Mouse (Mus musculus) brain, embryonic 14.5 days (tissue): Measurements from ENCODE around the gene E2f7. TPM values are rescaled to one million over a fixed set of nuclear protein-coding genes. Genes with fewer than 3 reads are reported as not detected.
A peak's percentile ranks its signal among the peaks of the same experiment; 100 is the strongest.

ENCODE experiments used
- DNase-seq: peaks from one replicate; pipeline ENCODE4 v3.0.0-alpha.2; 2011; ENCODE audit warnings: low read depth
- CTCF ChIP-seq: fragments of 200-500 bp; IDR thresholded peaks from 2 replicates; pipeline ENCODE4 v1.5.1; 2012; ENCODE audit warnings: inconsistent platforms, mild to moderate bottlenecking, moderate library complexity, borderline replicate concordance; ENCODE audit not compliant: insufficient read depth, insufficient read length; ENCODE audit errors: extremely low read depth
- POLR2A ChIP-seq: fragments of 200-500 bp; IDR thresholded peaks from 2 replicates; pipeline ENCODE4 v1.6.1; 2012; ENCODE audit warnings: mild to moderate bottlenecking, inconsistent platforms, borderline replicate concordance; ENCODE audit not compliant: poor library complexity, insufficient read depth, insufficient read length, severe bottlenecking; ENCODE audit errors: extremely low read depth
- polyA plus RNA-seq: library from polyadenylated mRNA; depleted of rRNA; stranded (reverse); fragments of >200 nt; gene quantifications from 2 replicates; pipeline ENCODE4 v1.2.3, GENCODE M21; 2012

E2f7 gene
- polyA plus RNA-seq, 1 experiment: 4.5 TPM

DNA sequence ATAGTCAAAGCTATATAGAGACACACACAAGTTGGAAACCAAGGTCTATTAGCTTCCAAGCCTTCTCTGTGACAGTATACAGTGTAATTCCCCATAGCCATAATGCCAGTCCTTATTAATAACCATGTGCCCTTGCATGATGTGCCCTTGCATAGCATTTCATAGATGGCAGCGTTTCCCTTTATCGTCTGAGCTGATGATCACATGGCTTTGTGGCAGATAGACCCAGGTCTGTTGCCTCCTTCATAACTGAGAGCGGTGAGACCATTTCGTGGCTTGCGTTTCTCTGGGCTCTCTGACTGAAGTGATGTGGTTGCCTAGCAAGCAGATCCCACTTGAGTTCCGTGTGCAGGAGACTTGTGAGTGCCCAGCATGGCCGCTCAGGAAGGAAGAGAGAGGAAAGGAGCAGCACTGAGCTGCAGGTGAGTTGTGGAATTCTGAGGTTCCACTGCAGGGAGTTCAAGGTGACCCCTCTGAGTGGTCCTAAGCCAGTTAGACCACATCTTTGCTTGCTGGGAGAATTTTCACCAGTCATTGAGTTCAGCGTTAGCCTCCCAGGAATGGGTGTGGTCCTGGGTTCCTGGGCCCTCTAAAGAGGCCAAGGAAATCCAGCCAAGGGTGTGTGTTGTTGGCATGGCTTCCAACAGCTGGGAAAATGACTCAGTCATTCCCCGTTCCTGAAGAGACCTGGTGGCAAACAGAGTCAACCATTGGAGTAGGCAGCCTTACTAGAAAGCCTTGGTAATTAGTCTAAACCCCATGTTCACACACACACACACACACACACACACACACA is 4.5 kb downstream of the E2f7 start:
- DNase-seq: no peak
- no peak for TF ChIP-seq POLR2A
- no peak for TF ChIP-seq CTCF

GRCm38 (mm10) chr10:110752849-110753248 is 7.6 kb downstream of the E2f7 start:
- no peak for DNase-seq
- no peak for TF ChIP-seq CTCF
- TF ChIP-seq POLR2A: no peak

DNA sequence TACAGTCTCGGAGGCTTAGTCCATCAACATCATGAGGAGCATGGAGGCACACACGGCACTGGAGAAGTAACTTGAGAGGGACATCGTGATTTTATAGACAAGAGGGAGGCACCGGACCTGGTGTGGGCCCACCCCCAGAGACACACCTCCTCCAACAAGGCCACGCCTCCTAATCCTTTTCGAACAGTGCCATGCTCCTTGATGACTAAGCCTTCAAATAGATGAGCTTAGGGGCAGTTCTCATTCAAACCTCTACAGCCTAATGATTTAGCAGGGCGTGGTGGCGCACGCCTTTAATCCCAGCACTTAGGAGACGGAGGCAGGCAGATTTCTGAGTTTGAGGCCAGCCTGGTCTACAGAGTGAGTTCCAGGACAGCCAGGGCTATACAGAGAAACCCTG is 10.3 kb downstream of the E2f7 start:
- TF ChIP-seq POLR2A (no peak), CTCF (no peak)
- no peak for DNase-seq

DNA sequence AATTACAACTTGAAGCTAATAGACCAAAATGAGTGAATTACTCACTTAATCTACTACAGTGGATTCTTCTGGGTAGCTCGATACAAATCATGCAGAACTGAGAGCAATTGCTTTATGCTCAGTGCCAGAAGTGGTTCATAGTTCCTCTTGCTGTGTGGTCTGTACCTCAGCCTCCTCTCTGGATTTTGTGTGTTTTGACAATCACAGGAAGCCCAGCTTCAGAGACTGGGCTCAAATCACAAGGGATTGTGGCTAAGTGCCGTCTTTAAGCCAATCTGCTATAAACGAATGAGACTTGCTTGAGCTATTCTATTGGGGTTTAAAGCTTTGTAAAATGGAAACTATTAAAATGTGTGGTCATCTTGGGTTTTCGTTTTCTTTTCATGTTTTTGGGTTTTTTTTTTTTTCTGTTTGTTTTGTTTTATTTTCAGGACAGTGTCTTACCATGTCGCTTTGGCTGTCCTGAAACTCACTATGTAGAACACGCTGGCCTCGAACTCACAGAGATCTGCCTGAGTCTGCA is 11.1 kb downstream of the E2f7 start:
- TF ChIP-seq CTCF: no peak
- no peak for DNase-seq

DNA sequence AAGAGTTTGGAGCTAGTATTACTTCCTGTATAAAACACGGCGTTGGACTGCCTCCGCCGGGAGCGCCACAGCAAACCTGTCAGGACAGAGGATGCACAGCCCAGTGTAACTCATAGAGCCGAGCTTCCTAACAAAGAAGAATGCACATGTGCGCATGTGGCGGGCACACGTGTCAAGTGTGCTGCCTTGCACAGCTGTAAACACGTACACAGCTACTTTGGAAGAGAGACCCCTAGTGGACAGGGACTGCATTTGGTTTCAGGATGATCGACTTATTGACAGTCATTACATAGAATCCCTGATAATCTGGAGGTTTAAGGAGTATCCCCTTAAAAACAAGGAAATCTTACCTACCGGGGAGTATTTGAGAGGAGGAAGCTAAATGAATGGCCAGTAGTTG is 15.3 kb downstream of the E2f7 start:
- peak; percentile 64; the same call in 1 of the 2 replicates for TF ChIP-seq CTCF

DNA sequence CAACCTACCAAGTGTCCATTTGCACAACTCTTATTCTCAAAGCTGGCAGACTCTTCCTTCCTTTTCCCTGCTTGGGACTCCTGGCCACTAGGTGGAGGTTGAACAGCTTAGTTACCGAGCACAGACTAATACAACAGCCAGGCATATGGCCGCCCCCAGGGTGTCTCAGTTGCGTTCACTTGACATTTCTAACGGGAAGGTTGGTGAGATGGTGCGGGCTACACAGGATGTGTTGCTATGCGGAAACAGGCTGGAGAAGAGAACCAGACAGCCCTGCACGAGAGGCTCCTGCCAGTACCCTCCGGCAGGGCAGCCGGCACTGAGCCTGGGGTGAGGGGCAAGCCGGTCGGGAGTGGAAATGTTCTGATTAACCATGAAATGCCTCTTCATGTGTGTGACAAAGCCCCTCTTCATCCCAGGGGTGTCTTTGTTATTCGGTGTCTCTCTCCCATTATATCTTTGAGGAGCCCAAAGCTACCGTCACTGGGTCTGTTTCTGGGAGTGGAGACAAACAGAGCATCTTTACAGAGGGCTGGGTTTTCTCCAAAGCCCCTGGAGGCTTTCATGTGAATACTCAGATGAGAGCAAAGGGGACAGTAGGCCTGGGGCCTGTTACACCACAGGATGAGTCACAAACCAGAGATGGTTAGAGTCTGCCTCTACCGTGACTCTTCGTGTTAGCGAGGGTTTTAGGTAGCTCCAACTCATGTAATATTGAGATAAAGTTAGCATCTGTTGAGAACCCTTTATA is 17.1 kb downstream of the E2f7 start:
- peak; percentile 49 for DNase-seq
- TF ChIP-seq POLR2A (no peak), CTCF (peak; percentile 46; the same call in 1 of the 2 replicates)

More for the DNA sequence above, 15.3 kb downstream of the E2f7 start:
- peak; percentile 82 for DNase-seq

- TF ChIP-seq POLR2A (no peak), CTCF (no peak)
- no peak for DNase-seq
These were observed 18.2 kb downstream of the E2f7 start for GRCm38 (mm10) chr10:110763416-110763815.

GRCm38 (mm10) chr10:110769538-110769937 is 24.3 kb downstream of the E2f7 start:
- TF ChIP-seq POLR2A (no peak), CTCF (no peak)
- DNase-seq: peak; percentile 25

DNA sequence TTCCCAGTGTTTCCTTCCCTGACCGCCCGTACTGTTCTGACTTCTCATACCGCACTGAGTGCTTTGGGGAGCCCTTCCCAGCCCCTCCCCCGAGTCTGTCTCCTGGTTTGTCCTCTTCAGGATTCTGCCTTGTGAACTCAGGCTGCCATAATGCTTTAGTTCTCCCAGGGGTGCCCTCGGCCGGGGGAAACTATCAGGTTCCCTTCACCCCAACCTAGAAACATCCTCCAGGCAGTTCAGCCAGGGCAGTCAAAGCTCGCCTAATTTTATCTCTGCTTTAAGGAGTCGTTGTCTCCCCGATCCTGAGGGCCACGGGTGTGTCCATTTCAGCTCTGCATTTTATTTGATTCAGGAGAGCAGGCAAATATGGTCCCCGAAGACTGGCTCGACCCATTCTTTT is 28.0 kb downstream of the E2f7 start:
- no peak for DNase-seq
- TF ChIP-seq POLR2A (no peak), CTCF (no peak)

DNA sequence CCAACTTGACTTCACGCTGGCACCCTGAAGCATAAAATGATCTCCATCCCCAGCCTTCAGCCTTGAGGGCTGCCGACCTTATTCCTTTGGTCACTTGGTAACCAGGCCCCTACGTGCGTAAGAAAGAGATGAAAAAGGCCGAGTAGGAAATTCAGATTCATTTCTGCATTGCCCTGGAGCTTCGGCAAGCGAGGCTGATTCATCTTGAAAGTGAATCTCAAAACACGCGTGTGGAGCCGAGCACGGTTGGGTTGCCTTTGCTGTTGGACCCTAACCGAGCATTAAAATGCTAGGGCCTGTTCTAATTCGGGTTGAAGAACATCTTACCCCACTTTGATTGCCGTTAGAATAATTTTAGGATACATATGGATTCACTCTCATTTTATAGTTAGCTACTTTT is 28.6 kb downstream of the E2f7 start:
- no peak for DNase-seq
- no peak for TF ChIP-seq CTCF
- TF ChIP-seq POLR2A: no peak

DNA sequence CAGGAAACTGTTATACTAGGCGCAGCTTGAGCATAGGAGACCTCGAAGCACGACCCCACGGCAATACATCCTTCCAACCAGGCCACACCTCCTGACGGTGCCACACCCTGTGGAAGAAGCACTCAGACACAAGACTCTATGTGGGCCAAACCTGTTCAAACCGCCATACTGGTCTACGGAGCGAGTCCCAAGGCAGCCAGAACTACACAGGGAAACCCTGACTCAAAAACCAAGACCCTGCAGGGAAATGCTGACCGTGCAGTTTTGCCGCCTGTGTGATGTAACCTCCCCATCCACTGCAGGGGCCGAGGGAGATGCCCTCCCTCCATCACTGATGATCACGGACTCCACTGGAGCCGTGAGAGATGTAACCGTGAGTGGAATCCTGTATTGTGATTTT is 36.5 kb downstream of the E2f7 start:
- TF ChIP-seq CTCF (no peak), POLR2A (no peak)
- DNase-seq: no peak

GRCm38 (mm10) chr10:110782655-110783054 is 37.4 kb downstream of the E2f7 start:
- DNase-seq: peak; percentile 27
- TF ChIP-seq POLR2A (no peak), CTCF (peak; percentile 42; the same call in 1 of the 2 replicates)

GRCm38 (mm10) chr10:110788049-110788752 is 43.0 kb downstream of the E2f7 start:
- DNase-seq: no peak
- no peak for TF ChIP-seq CTCF
- TF ChIP-seq POLR2A: no peak
